ENCODE assay signal across 9 mouse cellular contexts in the genomic region with DNA sequence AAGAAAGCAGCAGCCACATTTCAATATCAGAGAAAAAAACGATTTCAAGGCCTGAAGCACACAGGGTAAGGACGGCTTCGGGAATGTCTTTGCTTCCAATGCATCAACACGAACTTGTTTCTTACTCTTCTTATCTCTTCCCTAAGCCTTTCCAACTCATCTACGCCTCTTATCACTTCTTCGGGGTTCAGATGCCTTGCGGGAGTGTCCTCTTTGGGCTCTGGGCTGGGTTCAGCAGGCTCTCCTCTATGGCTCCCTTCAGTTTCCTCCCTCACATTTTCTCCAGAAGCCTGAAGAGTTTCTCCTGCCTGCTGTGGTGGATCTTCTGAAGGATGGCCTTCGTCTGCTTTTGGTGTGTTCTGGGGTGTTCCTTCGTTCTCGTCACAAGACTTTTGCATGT. TPM values are rescaled to one million over a fixed set of nuclear protein-coding genes. Genes with fewer than 3 reads are reported as not detected.
DNase-seq lines count a peak whose midpoint lies in the region; ATAC-seq and TF ChIP-seq lines count a peak whose summit lies in the region.
"Had no signal": no experiment of that assay in that cellular context is flagged by ENCODE, and none has a peak within 500 bp of the region (broad histone marks: within the 10 kb centered on the region; RNA-seq: fewer than 3 reads in every experiment).

No protein-coding gene starts in this region.

- H3K27me3 ChIP-seq in lung, embryonic 15.5 days, result no peaks in the 10 kb centered on the region
- H3K27me3 ChIP-seq in forebrain, embryonic 13.5 days, result peaks cover 3% of the 10 kb centered on the region; the same call in 1 of the 2 replicates
- H3K27me3 ChIP-seq in limb, embryonic 14.5 days (ENCODE audit: control insufficient read depth, insufficient read depth, low read length), result no peaks in the 10 kb centered on the region
- H3K27me3 ChIP-seq in stomach, embryonic 14.5 days (ENCODE audit: control insufficient read depth, insufficient read depth, low read length), result no peaks in the 10 kb centered on the region

- no peak for ATAC-seq in lung, embryonic 15.5 days (ENCODE audit: borderline replicate concordance, extremely low read depth, low FRiP score, low TSS enrichment)
- no peak for ATAC-seq in forebrain, embryonic 13.5 days
- no peak for ATAC-seq in limb, embryonic 14.5 days (ENCODE audit: low FRiP score, low read depth)
- no peak for ATAC-seq in stomach, embryonic 14.5 days (ENCODE audit: insufficient number of reproducible peaks, insufficient read depth, low FRiP score, low read depth)
- ATAC-seq in granulocyte monocyte progenitor cell, adult 5-6 weeks (replicated peaks; ENCODE audit: poor library complexity, severe bottlenecking), result no peak
- no peak for ATAC-seq in frontal cortex, adult (ENCODE audit: low TSS enrichment)
- no peak for ATAC-seq in megakaryocyte-erythroid progenitor cell, adult 5-6 weeks (replicated peaks; ENCODE audit: low FRiP score, low TSS enrichment, poor library complexity, severe bottlenecking)

- no peak overlapping the region for H3K9ac ChIP-seq in lung, embryonic 15.5 days
- no peak overlapping the region for H3K9ac ChIP-seq in forebrain, embryonic 13.5 days
- 0 out of 2 replicates have a peak overlapping the region, but pooled peaks have one; percentile 75 for H3K9ac ChIP-seq in limb, embryonic 14.5 days (ENCODE audit: low read depth, low read length, severe bottlenecking)
- H3K9ac ChIP-seq in stomach, embryonic 14.5 days (replicated peaks; ENCODE audit: low read depth, low read length), result no peak overlapping the region

- H3K4me1 ChIP-seq in lung, embryonic 15.5 days, result no peaks in the 10 kb centered on the region; the same call in 1 of the 2 replicates
- H3K4me1 ChIP-seq in forebrain, embryonic 13.5 days, result peaks cover 3% of the 10 kb centered on the region; the same call in 1 of the 2 replicates
- no peaks in the 10 kb centered on the region for H3K4me1 ChIP-seq in limb, embryonic 14.5 days (ENCODE audit: control insufficient read depth, insufficient read depth, low read length)
- no peaks in the 10 kb centered on the region for H3K4me1 ChIP-seq in stomach, embryonic 14.5 days (ENCODE audit: control insufficient read depth, insufficient read depth, low read length)

- H3K4me2 ChIP-seq in lung, embryonic 15.5 days, result peak overlapping the region; percentile 52
- peak overlapping the region; percentile 59 for H3K4me2 ChIP-seq in forebrain, embryonic 13.5 days
- H3K4me2 ChIP-seq in limb, embryonic 14.5 days (replicated peaks; ENCODE audit: low read depth, low read length, severe bottlenecking), result peak overlapping the region; percentile 48
- H3K4me2 ChIP-seq in stomach, embryonic 14.5 days (replicated peaks; ENCODE audit: low read depth, low read length), result peak overlapping the region; percentile 36

- H3K36me3 ChIP-seq in lung, embryonic 15.5 days, result 0 out of 2 replicates have a peak, but pooled peaks cover 2% of the 10 kb centered on the region
- no peaks in the 10 kb centered on the region for H3K36me3 ChIP-seq in forebrain, embryonic 13.5 days (ENCODE audit: poor library complexity, severe bottlenecking)
- peaks cover 8% of the 10 kb centered on the region; the same call in 1 of the 2 replicates for H3K36me3 ChIP-seq in limb, embryonic 14.5 days (ENCODE audit: control insufficient read depth, insufficient read depth, low read length)
- H3K36me3 ChIP-seq in stomach, embryonic 14.5 days (ENCODE audit: control insufficient read depth, insufficient read depth, low read length), result peaks cover 4% of the 10 kb centered on the region; the same call in 1 of the 2 replicates

- H3K4me3 ChIP-seq in lung, embryonic 15.5 days, result peak overlapping the region; percentile 56
- peak overlapping the region; percentile 53 for H3K4me3 ChIP-seq in forebrain, embryonic 13.5 days
- H3K4me3 ChIP-seq in limb, embryonic 14.5 days (replicated peaks; ENCODE audit: low read length), result peak overlapping the region; percentile 55
- H3K4me3 ChIP-seq in stomach, embryonic 14.5 days (ENCODE audit: low read depth, low read length), result peak overlapping the region; percentile 46

- TF ChIP-seq POLR2A in limb, embryonic 14.5 days (IDR thresholded peaks at IDR 0.05; ENCODE audit: borderline replicate concordance, extremely low read depth, insufficient read depth, insufficient read length), result no peak

- no peak for DNase-seq in lung, adult 18-20 months
- DNase-seq in limb, embryonic 14.5 days (ENCODE audit: low spot score), result no peak

- 47% methylated on average over 10 of the region's 10 CpGs for WGBS in lung, embryonic 15.5 days
- 70% methylated on average over 10 of the region's 10 CpGs for WGBS in forebrain, embryonic 13.5 days
- 63% methylated on average over 10 of the region's 10 CpGs for WGBS in limb, embryonic 14.5 days
- WGBS in stomach, embryonic 14.5 days, result 51% methylated on average over 10 of the region's 10 CpGs

- H3K27ac ChIP-seq in lung, embryonic 15.5 days, result no peak overlapping the region
- no peak overlapping the region for H3K27ac ChIP-seq in forebrain, embryonic 13.5 days
- no peak overlapping the region for H3K27ac ChIP-seq in limb, embryonic 14.5 days (replicated peaks; ENCODE audit: low read depth, low read length)
- no peak overlapping the region for H3K27ac ChIP-seq in stomach, embryonic 14.5 days (ENCODE audit: low read length)

- H3K9me3 ChIP-seq in lung, embryonic 15.5 days, result no peaks in the 10 kb centered on the region
- H3K9me3 ChIP-seq in forebrain, embryonic 13.5 days (replicated peaks), result no peaks in the 10 kb centered on the region
- no peaks in the 10 kb centered on the region for H3K9me3 ChIP-seq in limb, embryonic 14.5 days (ENCODE audit: control insufficient read depth, low read length)
- no peaks in the 10 kb centered on the region for H3K9me3 ChIP-seq in stomach, embryonic 14.5 days (ENCODE audit: control insufficient read depth, low read depth, low read length)

RNA-seq across cellular contexts. Expression of gene Tceal8, which starts 1.5 kb away (rescaled TPM):
- 193 and 198 TPM in 2 replicates for polyA plus RNA-seq in lung, embryonic 15.5 days (2015; fragmentation: Nextera tagmentation; extraction: Ambion mirVana)
- 127 and 135 TPM in 2 replicates for polyA plus RNA-seq in forebrain, embryonic 13.5 days (2015; fragmentation: Nextera tagmentation; extraction: Ambion mirVana)
- polyA plus RNA-seq in limb, embryonic 14.5 days (2012; rRNA removed), result 110 and 148 TPM in 2 replicates
- 203 and 216 TPM in 2 replicates for polyA plus RNA-seq in limb, embryonic 14.5 days (2014; fragmentation: Nextera tagmentation; extraction: Ambion mirVana)
- polyA plus RNA-seq in stomach, embryonic 14.5 days (2014; fragmentation: Nextera tagmentation; extraction: Ambion mirVana), result 201 and 204 TPM in 2 replicates
- total RNA-seq in granulocyte monocyte progenitor cell, adult 5-6 weeks (2014; fragmentation: Nextera tagmentation), result 47.6 and 82.8 TPM in 2 replicates
- 133 and 145 TPM in 2 replicates for total RNA-seq in granulocyte monocyte progenitor cell, adult 5-6 weeks (2017)
- total RNA-seq in megakaryocyte-erythroid progenitor cell, adult 5-6 weeks (2014; fragmentation: Nextera tagmentation), result 36.9 and 37.6 TPM in 2 replicates
- total RNA-seq in megakaryocyte-erythroid progenitor cell, adult 5-6 weeks (2017), result 75.5 and 112 TPM in 2 replicates

RNA-seq across cellular contexts. Expression of gene Bex4, which starts 31.8 kb away (rescaled TPM):
- 151 and 155 TPM in 2 replicates for polyA plus RNA-seq in lung, embryonic 15.5 days (2015; fragmentation: Nextera tagmentation; extraction: Ambion mirVana)
- 133 and 145 TPM in 2 replicates for polyA plus RNA-seq in forebrain, embryonic 13.5 days (2015; fragmentation: Nextera tagmentation; extraction: Ambion mirVana)
- polyA plus RNA-seq in limb, embryonic 14.5 days (2012; rRNA removed), result 16.6 and 30.9 TPM in 2 replicates
- polyA plus RNA-seq in limb, embryonic 14.5 days (2014; fragmentation: Nextera tagmentation; extraction: Ambion mirVana), result 38.3 and 43.5 TPM in 2 replicates
- polyA plus RNA-seq in stomach, embryonic 14.5 days (2014; fragmentation: Nextera tagmentation; extraction: Ambion mirVana), result 108 and 121 TPM in 2 replicates
- total RNA-seq in granulocyte monocyte progenitor cell, adult 5-6 weeks (2014; fragmentation: Nextera tagmentation), result 3.2 TPM in 1 of 2 replicates, not detected in the other
- 4.7 TPM in 1 of 2 replicates, not detected in the other for total RNA-seq in granulocyte monocyte progenitor cell, adult 5-6 weeks (2017)
- total RNA-seq in megakaryocyte-erythroid progenitor cell, adult 5-6 weeks (2014; fragmentation: Nextera tagmentation), result 116 and 122 TPM in 2 replicates
- total RNA-seq in megakaryocyte-erythroid progenitor cell, adult 5-6 weeks (2017), result 78.6 and 91.4 TPM in 2 replicates
- total RNA-seq: gastrocnemius, adult 8-10 months had no signal

RNA-seq across cellular contexts. Expression of gene Tceal5, which starts 33.1 kb away (rescaled TPM):
- 3.3 and 3.5 TPM in 2 replicates for polyA plus RNA-seq in lung, embryonic 15.5 days (2015; fragmentation: Nextera tagmentation; extraction: Ambion mirVana)
- 11.0 and 13.0 TPM in 2 replicates for polyA plus RNA-seq in forebrain, embryonic 13.5 days (2015; fragmentation: Nextera tagmentation; extraction: Ambion mirVana)
- polyA plus RNA-seq in limb, embryonic 14.5 days (2012; rRNA removed), result 10.2 and 25.8 TPM in 2 replicates
- 4.7 and 5.6 TPM in 2 replicates for polyA plus RNA-seq in limb, embryonic 14.5 days (2014; fragmentation: Nextera tagmentation; extraction: Ambion mirVana)
- 1.6 and 2.0 TPM in 2 replicates for polyA plus RNA-seq in stomach, embryonic 14.5 days (2014; fragmentation: Nextera tagmentation; extraction: Ambion mirVana)
- total RNA-seq in granulocyte monocyte progenitor cell, adult 5-6 weeks (2014; fragmentation: Nextera tagmentation), result not detected in 2 replicates
- total RNA-seq in granulocyte monocyte progenitor cell, adult 5-6 weeks (2017), result not detected in 2 replicates
- not detected in 2 replicates for total RNA-seq in megakaryocyte-erythroid progenitor cell, adult 5-6 weeks (2014; fragmentation: Nextera tagmentation)
- 0.19 TPM in 1 of 2 replicates, not detected in the other for total RNA-seq in megakaryocyte-erythroid progenitor cell, adult 5-6 weeks (2017)

RNA-seq across cellular contexts. Expression of gene Tceal7, which starts 44.0 kb away (rescaled TPM):
- polyA plus RNA-seq in lung, embryonic 15.5 days (2015; fragmentation: Nextera tagmentation; extraction: Ambion mirVana), result 1.5 and 3.8 TPM in 2 replicates
- polyA plus RNA-seq in forebrain, embryonic 13.5 days (2015; fragmentation: Nextera tagmentation; extraction: Ambion mirVana), result 1.3 and 1.5 TPM in 2 replicates
- 56.8 and 88.7 TPM in 2 replicates for polyA plus RNA-seq in limb, embryonic 14.5 days (2012; rRNA removed)
- 74.4 and 121 TPM in 2 replicates for polyA plus RNA-seq in limb, embryonic 14.5 days (2014; fragmentation: Nextera tagmentation; extraction: Ambion mirVana)
- polyA plus RNA-seq in stomach, embryonic 14.5 days (2014; fragmentation: Nextera tagmentation; extraction: Ambion mirVana), result 0.61 and 1.1 TPM in 2 replicates
- not detected in 2 replicates for total RNA-seq in granulocyte monocyte progenitor cell, adult 5-6 weeks (2014; fragmentation: Nextera tagmentation)
- total RNA-seq in granulocyte monocyte progenitor cell, adult 5-6 weeks (2017), result not detected in 2 replicates
- total RNA-seq in megakaryocyte-erythroid progenitor cell, adult 5-6 weeks (2014; fragmentation: Nextera tagmentation), result not detected in 2 replicates
- total RNA-seq in megakaryocyte-erythroid progenitor cell, adult 5-6 weeks (2017), result not detected in 2 replicates

RNA-seq across cellular contexts. Expression of gene Bex1, which starts 44.7 kb away (rescaled TPM):
- polyA plus RNA-seq in lung, embryonic 15.5 days (2015; fragmentation: Nextera tagmentation; extraction: Ambion mirVana), result 85.4 and 99.2 TPM in 2 replicates
- 177 and 185 TPM in 2 replicates for polyA plus RNA-seq in forebrain, embryonic 13.5 days (2015; fragmentation: Nextera tagmentation; extraction: Ambion mirVana)
- polyA plus RNA-seq in limb, embryonic 14.5 days (2012; rRNA removed), result 68.3 and 112 TPM in 2 replicates
- 83.7 and 92.3 TPM in 2 replicates for polyA plus RNA-seq in limb, embryonic 14.5 days (2014; fragmentation: Nextera tagmentation; extraction: Ambion mirVana)
- polyA plus RNA-seq in stomach, embryonic 14.5 days (2014; fragmentation: Nextera tagmentation; extraction: Ambion mirVana), result 75.8 and 80.1 TPM in 2 replicates
- 1.8 TPM in 1 of 2 replicates, not detected in the other for total RNA-seq in granulocyte monocyte progenitor cell, adult 5-6 weeks (2014; fragmentation: Nextera tagmentation)
- 2.0 TPM in 1 of 2 replicates, not detected in the other for total RNA-seq in granulocyte monocyte progenitor cell, adult 5-6 weeks (2017)
- not detected in 2 replicates for total RNA-seq in megakaryocyte-erythroid progenitor cell, adult 5-6 weeks (2014; fragmentation: Nextera tagmentation)
- 7.1 TPM in 1 of 2 replicates, not detected in the other for total RNA-seq in megakaryocyte-erythroid progenitor cell, adult 5-6 weeks (2017)
